Comparison of ENCODE assay signal across 21 mouse cellular contexts in the genomic region with DNA sequence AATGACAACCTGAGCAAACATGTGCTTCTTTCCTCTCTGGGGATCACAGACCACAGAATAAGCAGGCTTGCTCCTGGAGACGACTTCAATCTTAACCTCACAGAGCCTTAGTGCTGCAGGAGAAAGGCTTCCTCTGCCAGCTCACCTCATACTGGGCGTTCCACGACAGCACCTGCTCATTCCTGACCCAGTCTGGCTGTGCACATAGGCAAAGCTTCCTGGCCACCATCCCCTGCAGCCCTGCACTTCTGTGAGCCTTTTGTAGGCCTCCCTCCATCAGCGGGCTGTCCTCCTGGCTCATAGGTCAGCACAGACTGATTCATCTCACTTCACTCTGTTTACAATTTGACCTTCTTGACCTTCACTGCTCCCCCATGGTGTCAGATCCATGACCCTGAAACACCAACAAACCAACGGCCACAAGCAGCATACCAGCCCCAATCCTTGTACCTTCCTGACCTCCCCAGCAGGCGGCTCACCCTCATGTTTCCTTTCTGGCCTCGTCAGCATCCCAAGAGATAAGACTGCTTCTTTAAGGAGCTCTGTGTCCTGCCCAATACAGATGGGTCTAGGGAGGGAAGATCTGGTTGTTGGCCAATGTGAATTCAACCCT.
A peak's percentile ranks its signal among the peaks of the same experiment; 100 is the strongest.
DNase-seq lines count a peak whose midpoint lies in the region; ATAC-seq and TF ChIP-seq lines count a peak whose summit lies in the region.
"Had no signal": no experiment of that assay in that cellular context is flagged by ENCODE, and none has a peak within 500 bp of the region (broad histone marks: within the 10 kb centered on the region; RNA-seq: fewer than 3 reads in every experiment).

No protein-coding gene starts in this region.

- TF ChIP-seq CTCF in liver, postnatal 0 days (IDR thresholded peaks at IDR 0.05; ENCODE audit: low read depth), result peak; percentile 11; the same call in 1 of the 2 replicates

- H3K9me3 ChIP-seq in megakaryocyte, embryonic 14.5 days, result peaks cover 23% of the 10 kb centered on the region
- H3K9me3 ChIP-seq in liver, postnatal 0 days (ENCODE audit: low read length), result no peaks in the 10 kb centered on the region
- H3K9me3 ChIP-seq: heart, embryonic 10.5 days; liver, embryonic 15.5 days; neural tube, embryonic 12.5 days had no signal

- H3K9ac ChIP-seq in liver, postnatal 0 days (replicated peaks), result no peak overlapping the region
- H3K9ac ChIP-seq: liver, embryonic 15.5 days; neural tube, embryonic 12.5 days had no signal

- no peak for TF ChIP-seq EP300 in liver, postnatal 0 days (IDR thresholded peaks at IDR 0.05; ENCODE audit: low read depth)

- H3K27ac ChIP-seq in liver, postnatal 0 days (ENCODE audit: low read depth), result no peak overlapping the region
- H3K27ac ChIP-seq: gastrocnemius, adult 2 months; heart, embryonic 10.5 days; hindbrain, postnatal 0 days; liver, embryonic 15.5 days; neural tube, embryonic 12.5 days had no signal

- H3K4me2 ChIP-seq in liver, postnatal 0 days (ENCODE audit: low read depth, low read length), result no peak overlapping the region
- H3K4me2 ChIP-seq: liver, embryonic 15.5 days; neural tube, embryonic 12.5 days had no signal

- H3K4me1 ChIP-seq in megakaryocyte, embryonic 14.5 days, result no peaks in the 10 kb centered on the region
- no peaks in the 10 kb centered on the region for H3K4me1 ChIP-seq in liver, postnatal 0 days (ENCODE audit: insufficient read depth)
- H3K4me1 ChIP-seq: heart, embryonic 10.5 days had no signal

- 51% methylated on average over 7 of the region's 7 CpGs for WGBS in liver, postnatal 0 days (ENCODE audit: insufficient replicate concordance)

- no peaks in the 10 kb centered on the region for H3K36me3 ChIP-seq in megakaryocyte, embryonic 14.5 days (replicated peaks; ENCODE audit: low read length)
- H3K36me3 ChIP-seq in liver, postnatal 0 days (replicated peaks; ENCODE audit: insufficient read depth, low read length), result no peaks in the 10 kb centered on the region
- H3K36me3 ChIP-seq: heart, embryonic 10.5 days; liver, embryonic 15.5 days; neural tube, embryonic 12.5 days had no signal

- H3K27me3 ChIP-seq in megakaryocyte, embryonic 14.5 days (replicated peaks), result no peaks in the 10 kb centered on the region
- H3K27me3 ChIP-seq in liver, postnatal 0 days (ENCODE audit: insufficient read depth, low read length), result no peaks in the 10 kb centered on the region
- H3K27me3 ChIP-seq: CH12.LX; liver, embryonic 15.5 days; neural tube, embryonic 12.5 days had no signal

- ATAC-seq in cerebellum, adult (ENCODE audit: insufficient number of reproducible peaks, low FRiP score, low TSS enrichment), result peak; percentile 78
- no peak for ATAC-seq in megakaryocyte, adult 5-6 weeks (ENCODE audit: poor library complexity, severe bottlenecking)
- no peak for ATAC-seq in liver, postnatal 0 days
- no peak for ATAC-seq in megakaryocyte progenitor cell, adult 5-6 weeks (replicated peaks; ENCODE audit: poor library complexity)
- ATAC-seq: forebrain, embryonic 16.5 days; hindbrain, postnatal 0 days had no signal

- DNase-seq in cerebellum, postnatal 4 days (ENCODE audit: low spot score in 2 of 2), result no peak
- DNase-seq in cerebellum, adult 9-10 months, result peak; percentile 63
- no peak for DNase-seq in liver, postnatal 0 days
- no peak for DNase-seq in gastrocnemius, adult 8-10 months (ENCODE audit: low spot score in 2 of 2)
- DNase-seq: adrenal gland, adult 2 months; gastrocnemius, adult 2 months; heart, postnatal 14 days; kidney, adult 8-10 months; layer of hippocampus, postnatal 36 days; lung, postnatal 4 days; retina, postnatal 1 day had no signal

- peak overlapping the region; percentile 24 for H3K4me3 ChIP-seq in megakaryocyte, embryonic 14.5 days (replicated peaks)
- no peak overlapping the region for H3K4me3 ChIP-seq in liver, postnatal 0 days (ENCODE audit: low read depth, low read length)
- H3K4me3 ChIP-seq: gastrocnemius, adult 2 months; heart, embryonic 10.5 days; liver, embryonic 15.5 days; neural tube, embryonic 12.5 days had no signal
